Mouse (Mus musculus): ENCODE measurements around the gene Slco1a4. TPM values are rescaled to one million over a fixed set of nuclear protein-coding genes. Genes with fewer than 3 reads are reported as not detected.

Slco1a4 gene
- polyA plus RNA-seq, 1 experiment = not detected

GRCm38 (mm10) chr6:141866026-141866425 is 10.0 kb upstream of the Slco1a4 start:
- Histone ChIP-seq H3K4me3 (ENCODE audit: low read depth, low read length) (no peak overlapping the region), H3K27ac (ENCODE audit: insufficient read depth, low read depth, low read length) (no peak overlapping the region), H3K36me3 (ENCODE audit: control insufficient read depth, insufficient read depth, low read length) (no peaks in the 10 kb centered on the region), H3K4me1 (ENCODE audit: control insufficient read depth, insufficient read depth, insufficient read length, low read length) (no peaks in the 10 kb centered on the region), H3K27me3 (ENCODE audit: control insufficient read depth, insufficient read depth, low read length) (no peaks in the 10 kb centered on the region)
- TF ChIP-seq CTCF (IDR thresholded peaks at IDR 0.05; ENCODE audit: extremely low read depth, insufficient read length, insufficient replicate concordance, low read depth, low read length) (no peak), POLR2A (IDR thresholded peaks at IDR 0.05; ENCODE audit: low read depth, low read length) (no peak)
- WGBS = 76% methylated on average over 5 of the region's 5 CpGs

- Histone ChIP-seq H3K4me1 (ENCODE audit: control insufficient read depth, insufficient read depth, insufficient read length, low read length) (no peaks in the 10 kb centered on the region), H3K27me3 (ENCODE audit: control insufficient read depth, insufficient read depth, low read length) (no peaks in the 10 kb centered on the region), H3K27ac (ENCODE audit: insufficient read depth, low read depth, low read length) (no peak overlapping the region), H3K36me3 (ENCODE audit: control insufficient read depth, insufficient read depth, low read length) (no peaks in the 10 kb centered on the region), H3K4me3 (ENCODE audit: low read depth, low read length) (no peak overlapping the region)
- no peak for TF ChIP-seq CTCF (IDR thresholded peaks at IDR 0.05; ENCODE audit: extremely low read depth, insufficient read length, insufficient replicate concordance, low read depth, low read length)
- no peak for TF ChIP-seq POLR2A (IDR thresholded peaks at IDR 0.05; ENCODE audit: low read depth, low read length)
- WGBS = 47% methylated on average over 8 of the region's 8 CpGs
Observed at GRCm38 (mm10) chr6:141857735-141858531, 1.9 kb upstream of the Slco1a4 start.

GRCm38 (mm10) chr6:141853616-141854015 is 2.4 kb downstream of the Slco1a4 start:
- Histone ChIP-seq H3K4me1 (ENCODE audit: control insufficient read depth, insufficient read depth, insufficient read length, low read length) (no peaks in the 10 kb centered on the region), H3K36me3 (ENCODE audit: control insufficient read depth, insufficient read depth, low read length) (no peaks in the 10 kb centered on the region), H3K27ac (ENCODE audit: insufficient read depth, low read depth, low read length) (no peak overlapping the region), H3K4me3 (ENCODE audit: low read depth, low read length) (no peak overlapping the region), H3K27me3 (ENCODE audit: control insufficient read depth, insufficient read depth, low read length) (no peaks in the 10 kb centered on the region)
- TF ChIP-seq CTCF (IDR thresholded peaks at IDR 0.05; ENCODE audit: extremely low read depth, insufficient read length, insufficient replicate concordance, low read depth, low read length) = no peak
- no peak for TF ChIP-seq POLR2A (IDR thresholded peaks at IDR 0.05; ENCODE audit: low read depth, low read length)
- WGBS = 47% methylated on average over 2 of the region's 2 CpGs

- no peak overlapping the region for H3K27ac ChIP-seq (ENCODE audit: insufficient read depth, low read depth, low read length)
- no peaks in the 10 kb centered on the region for H3K4me1 ChIP-seq (ENCODE audit: control insufficient read depth, insufficient read depth, insufficient read length, low read length)
- no peak for TF ChIP-seq CTCF (IDR thresholded peaks at IDR 0.05; ENCODE audit: extremely low read depth, insufficient read length, insufficient replicate concordance, low read depth, low read length)
- TF ChIP-seq POLR2A (IDR thresholded peaks at IDR 0.05; ENCODE audit: low read depth, low read length) = no peak
- H3K27me3 ChIP-seq (ENCODE audit: control insufficient read depth, insufficient read depth, low read length) = no peaks in the 10 kb centered on the region
- H3K4me3 ChIP-seq (ENCODE audit: low read depth, low read length) = no peak overlapping the region
- WGBS = 32% methylated on average over 4 of the region's 4 CpGs
- no peaks in the 10 kb centered on the region for H3K36me3 ChIP-seq (ENCODE audit: control insufficient read depth, insufficient read depth, low read length)
Observed at GRCm38 (mm10) chr6:141849051-141849450, 6.9 kb downstream of the Slco1a4 start.

- Histone ChIP-seq H3K27me3 (ENCODE audit: control insufficient read depth, insufficient read depth, low read length) (no peaks in the 10 kb centered on the region), H3K4me3 (ENCODE audit: low read depth, low read length) (no peak overlapping the region), H3K27ac (ENCODE audit: insufficient read depth, low read depth, low read length) (no peak overlapping the region), H3K36me3 (ENCODE audit: control insufficient read depth, insufficient read depth, low read length) (no peaks in the 10 kb centered on the region), H3K4me1 (ENCODE audit: control insufficient read depth, insufficient read depth, insufficient read length, low read length) (no peaks in the 10 kb centered on the region)
- peak; percentile 12; the same call in 1 of the 2 replicates for TF ChIP-seq CTCF (IDR thresholded peaks at IDR 0.05; ENCODE audit: extremely low read depth, insufficient read length, insufficient replicate concordance, low read depth, low read length)
- no peak for TF ChIP-seq POLR2A (IDR thresholded peaks at IDR 0.05; ENCODE audit: low read depth, low read length)
- WGBS = 20% methylated on average over 1 of the region's 1 CpGs
Observed at GRCm38 (mm10) chr6:141797837-141798236, 58.2 kb downstream of the Slco1a4 start.

GRCm38 (mm10) chr6:141774476-141774875 is 81.5 kb downstream of the Slco1a4 start:
- 44% methylated on average over 2 of the region's 2 CpGs for WGBS
- TF ChIP-seq CTCF (IDR thresholded peaks at IDR 0.05; ENCODE audit: extremely low read depth, insufficient read length, insufficient replicate concordance, low read depth, low read length) (no peak), POLR2A (IDR thresholded peaks at IDR 0.05; ENCODE audit: low read depth, low read length) (no peak)

GRCm38 (mm10) chr6:141773710-141774109 is 82.3 kb downstream of the Slco1a4 start, which contains the start of gene Gm5724:
Gm5724 (minus strand) TSS chr6:141773810.
- 73% methylated on average over 3 of the region's 3 CpGs for WGBS
- Histone ChIP-seq H3K4me3 (ENCODE audit: low read depth, low read length) (no peak within 1 kb of the TSS), H3K4me1 (ENCODE audit: control insufficient read depth, insufficient read depth, insufficient read length, low read length) (no peaks in the 10 kb centered on the region), H3K36me3 (ENCODE audit: control insufficient read depth, insufficient read depth, low read length) (no peaks in the 10 kb centered on the region), H3K27ac (ENCODE audit: insufficient read depth, low read depth, low read length) (no peak within 1 kb of the TSS), H3K27me3 (ENCODE audit: control insufficient read depth, insufficient read depth, low read length) (no peaks in the 10 kb centered on the region)
- TF ChIP-seq POLR2A (IDR thresholded peaks at IDR 0.05; ENCODE audit: low read depth, low read length) (no peak), CTCF (IDR thresholded peaks at IDR 0.05; ENCODE audit: extremely low read depth, insufficient read length, insufficient replicate concordance, low read depth, low read length) (no peak)

More at GRCm38 (mm10) chr6:141774476-141774875, 81.5 kb downstream of the Slco1a4 start:
- no peak overlapping the region for H3K4me3 ChIP-seq (ENCODE audit: low read depth, low read length)
- no peaks in the 10 kb centered on the region for H3K27me3 ChIP-seq (ENCODE audit: control insufficient read depth, insufficient read depth, low read length)
- no peaks in the 10 kb centered on the region for H3K4me1 ChIP-seq (ENCODE audit: control insufficient read depth, insufficient read depth, insufficient read length, low read length)
- no peaks in the 10 kb centered on the region for H3K36me3 ChIP-seq (ENCODE audit: control insufficient read depth, insufficient read depth, low read length)
- no peak overlapping the region for H3K27ac ChIP-seq (ENCODE audit: insufficient read depth, low read depth, low read length)

Other genes starting within 250 kb of the Slco1a4 start
- not detected in 2 replicates for gene Slco1b2, start 226.7 kb downstream of the Slco1a4 start, polyA plus RNA-seq (2012; rRNA removed)
- not detected in 2 replicates for gene Gm5724, start 82.4 kb downstream of the Slco1a4 start, polyA plus RNA-seq (2012; rRNA removed)
- gene Slco1a1, start 90.8 kb upstream of the Slco1a4 start, polyA plus RNA-seq (2012; rRNA removed) = not detected in 2 replicates
- not detected in 2 replicates for gene Gm6614, start 155.2 kb upstream of the Slco1a4 start, polyA plus RNA-seq (2012; rRNA removed)